Mouse (Mus musculus): Measurements from ENCODE around the gene Slc44a4.
"Not testable (repeated sequence)": the region's sequence is repeated elsewhere in the genome, so short reads cannot be mapped to it uniquely, and the experiment has no call there.

The Slc44a4 gene

GRCm38 (mm10) chr17:34960702-34961493 is 46.6 kb downstream of the Slc44a4 start:
- no peak for DNase-seq (ENCODE audit: low spot score in 2 of 2)

DNA sequence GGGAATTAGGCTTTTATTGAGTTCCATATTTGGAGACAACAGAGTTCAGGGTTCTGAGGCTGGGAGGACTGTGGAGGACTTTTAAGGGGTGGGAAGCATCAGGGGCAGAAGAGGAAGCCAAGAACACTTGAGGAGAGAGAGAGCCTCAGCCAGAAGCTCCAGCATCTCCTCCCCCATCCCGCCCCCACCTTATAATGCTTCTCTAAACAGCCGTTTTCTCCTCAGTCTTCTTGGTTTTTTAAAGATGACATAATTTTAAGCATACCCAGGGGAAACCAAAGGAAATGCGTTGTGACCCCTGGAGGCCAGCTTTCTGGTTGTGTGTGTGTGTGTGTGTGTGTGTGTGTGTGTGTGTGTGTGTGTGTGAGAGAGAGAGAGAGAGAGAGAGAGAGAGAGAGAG is 47.9 kb downstream of the Slc44a4 start:
- DNase-seq (ENCODE audit: low spot score in 2 of 2), result no peak

DNA sequence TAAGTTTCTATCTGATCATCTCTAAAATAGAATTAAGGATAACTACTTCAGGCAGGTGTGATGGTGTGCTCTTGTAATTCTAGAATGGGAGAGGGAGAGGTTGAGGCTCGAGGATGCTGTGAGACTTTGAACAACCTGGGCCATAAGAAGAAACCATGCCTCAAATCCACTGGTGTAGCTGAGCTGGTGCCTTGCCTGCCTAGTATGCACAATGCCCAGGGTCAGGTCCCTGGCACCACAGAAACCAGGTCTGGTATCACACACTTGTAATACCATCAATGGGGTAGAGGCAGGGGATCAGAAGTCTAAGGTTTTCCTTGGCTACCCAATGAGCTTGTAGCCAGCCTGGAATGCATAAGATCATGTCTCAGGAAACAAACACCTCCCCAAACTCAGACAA is 48.6 kb downstream of the Slc44a4 start:
- no peak for DNase-seq (ENCODE audit: low spot score in 2 of 2)

- DNase-seq (ENCODE audit: low spot score in 2 of 2), result no peak
Observed at GRCm38 (mm10) chr17:34964640-34965049, 50.4 kb downstream of the Slc44a4 start.

- no peak for DNase-seq (ENCODE audit: low spot score in 2 of 2)
Observed at GRCm38 (mm10) chr17:34965627-34966026, 51.4 kb downstream of the Slc44a4 start.

GRCm38 (mm10) chr17:34969822-34970221 is 55.6 kb downstream of the Slc44a4 start, which contains the start of gene Gm20481:
TSS of gene Gm20481 (plus strand) at chr17:34969912.
- not testable (repeated sequence) for DNase-seq (ENCODE audit: low spot score in 2 of 2)

DNA sequence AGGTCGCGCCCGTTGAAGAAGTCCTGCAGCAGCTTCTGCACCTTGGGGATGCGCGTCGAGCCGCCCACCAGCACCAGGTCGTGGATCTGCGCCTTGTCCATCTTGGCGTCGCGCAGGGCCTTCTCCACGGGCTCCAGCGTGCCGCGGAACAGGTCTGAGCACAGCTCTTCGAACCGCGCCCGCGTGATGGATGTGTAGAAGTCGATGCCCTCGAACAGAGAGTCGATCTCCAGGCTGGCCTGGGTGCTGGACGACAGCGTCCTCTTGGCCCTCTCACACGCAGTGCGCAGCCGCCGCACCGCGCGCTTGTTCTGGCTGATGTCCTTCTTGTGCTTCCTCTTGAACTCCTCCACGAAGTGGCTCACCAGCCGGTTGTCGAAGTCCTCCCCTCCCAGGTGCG is 56.6 kb downstream of the Slc44a4 start:
- not testable (repeated sequence) for DNase-seq (ENCODE audit: low spot score in 2 of 2)

DNA sequence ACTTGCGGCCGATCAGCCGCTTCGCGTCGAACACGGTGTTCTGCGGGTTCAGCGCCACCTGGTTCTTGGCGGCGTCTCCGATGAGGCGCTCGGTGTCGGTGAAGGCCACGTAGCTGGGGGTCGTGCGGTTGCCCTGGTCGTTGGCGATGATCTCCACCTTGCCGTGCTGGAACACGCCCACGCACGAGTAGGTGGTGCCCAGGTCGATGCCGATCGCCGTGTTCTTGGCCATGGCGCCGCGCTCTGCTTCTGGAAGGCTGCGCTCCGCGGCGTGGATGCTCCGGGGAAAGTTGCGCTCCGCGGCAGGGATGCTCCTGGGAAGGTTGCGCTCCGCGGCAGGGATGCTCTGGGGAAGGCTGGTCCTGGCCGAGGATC is 57.4 kb downstream of the Slc44a4 start:
- DNase-seq (ENCODE audit: low spot score in 2 of 2), result not testable (repeated sequence)

DNA sequence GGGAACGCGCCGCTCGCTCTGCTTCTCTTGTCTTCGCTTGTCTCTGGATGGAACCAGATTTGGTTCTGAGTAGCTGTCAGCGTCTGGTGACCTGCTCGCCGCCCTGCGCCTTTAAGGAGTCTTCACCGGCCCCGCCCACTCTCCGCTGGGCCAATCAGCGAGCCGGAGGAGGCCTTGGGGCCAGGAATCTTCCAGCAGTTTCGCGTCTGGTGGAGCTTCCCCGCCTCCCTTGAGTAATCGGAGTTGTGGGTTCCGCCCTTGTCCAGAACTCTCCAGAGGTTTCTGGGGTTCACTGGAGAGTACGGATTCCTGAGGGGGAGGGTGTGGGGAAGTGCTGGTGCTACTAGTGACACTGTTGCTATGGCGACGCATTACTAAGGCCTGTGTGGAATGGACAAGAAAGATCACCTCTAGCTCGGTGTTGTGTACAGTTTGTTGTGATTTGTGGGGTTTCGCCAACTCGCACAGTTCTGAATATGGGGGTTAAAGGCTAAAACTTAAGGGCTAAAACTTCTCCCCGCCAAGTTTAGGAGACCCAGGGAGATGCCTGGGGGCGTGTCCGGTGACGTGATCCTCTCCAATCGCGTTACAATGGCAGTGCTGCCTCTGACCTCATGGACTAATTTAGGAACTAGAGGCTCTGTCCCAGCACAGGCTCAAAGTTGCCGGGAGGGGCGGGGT is 57.9 kb downstream of the Slc44a4 start, which contains the start of the genes Hspa1a and Hspa1l:
TSS of gene Hspa1a (minus strand) at position 88 of the 681 bp plus-strand sequence.
TSS of gene Hspa1l (plus strand) at position 635 of the 681 bp plus-strand sequence.
- peak; percentile 64 to 67 for DNase-seq (ENCODE audit: low spot score in 2 of 2)

GRCm38 (mm10) chr17:34975581-34976492 is 61.6 kb downstream of the Slc44a4 start:
- DNase-seq (ENCODE audit: low spot score in 2 of 2), result no peak

- no peak for DNase-seq (ENCODE audit: low spot score in 2 of 2)
Observed at GRCm38 (mm10) chr17:34977000-34977399, 62.7 kb downstream of the Slc44a4 start.

- DNase-seq (ENCODE audit: low spot score in 2 of 2), result no peak
Observed at GRCm38 (mm10) chr17:34978239-34978638, 64.0 kb downstream of the Slc44a4 start.

DNA sequence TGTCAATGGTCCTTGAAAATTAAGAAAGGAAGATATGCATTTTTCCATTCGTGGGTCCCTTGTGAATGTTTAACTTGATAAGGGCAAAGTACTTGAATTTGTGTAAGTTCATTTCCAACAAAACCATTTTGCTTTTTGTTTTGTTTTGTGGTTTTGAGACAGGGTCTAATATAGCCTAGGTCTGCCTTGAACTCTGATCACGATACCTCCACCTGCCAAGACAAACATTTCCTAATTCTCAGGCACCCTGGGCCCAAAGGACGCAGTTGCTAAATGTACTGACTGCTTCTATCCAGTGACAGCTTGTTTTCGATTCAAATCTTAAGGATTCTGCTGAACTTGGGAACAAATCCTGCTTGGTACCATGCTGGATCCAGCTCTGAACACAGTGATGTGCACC is 65.4 kb downstream of the Slc44a4 start:
- no peak for DNase-seq (ENCODE audit: low spot score in 2 of 2)

Measured in spleen, postnatal 36 days (tissue).